Mouse (Mus musculus) CH12.LX (cell line): ENCODE data around the gene Prr23a2.

ENCODE experiments used
- BHLHE40 ChIP-seq: IDR thresholded peaks from 2 replicates; pipeline ENCODE4 v1.6.1; 2011; ENCODE audit warnings: mild to moderate bottlenecking, low read depth, low read length, improper control_type of control experiment
- CTCF ChIP-seq, 2 experiments: IDR thresholded peaks in 1 of 2; conservative IDR thresholded peaks in 1 of 2; 2 replicates each; pipeline ENCODE4 v1.5.1; 2011 to 2012; ENCODE audit warnings: low read depth in 2 of 2, low read length in 2 of 2, improper control_type of control experiment in 1 of 2, inconsistent platforms in 1 of 2, mild to moderate bottlenecking in 1 of 2, moderate library complexity in 1 of 2
- E2F4 ChIP-seq: IDR thresholded peaks from 2 replicates; pipeline ENCODE4 v1.6.1; 2011; ENCODE audit warnings: low read depth, low read length, improper control_type of control experiment; ENCODE audit not compliant: insufficient replicate concordance
- EP300 ChIP-seq: IDR thresholded peaks from 2 replicates; pipeline ENCODE4 v1.6.1; 2011; ENCODE audit warnings: low read length, improper control_type of control experiment
- JUND ChIP-seq: conservative IDR thresholded peaks from 2 replicates; pipeline ENCODE4 v1.6.1; 2011; ENCODE audit warnings: low read depth, low read length, improper control_type of control experiment
- MAZ ChIP-seq: IDR thresholded peaks from 2 replicates; pipeline ENCODE4 v1.6.1; 2012; ENCODE audit warnings: low read depth, mild to moderate bottlenecking, inconsistent platforms, low read length, improper control_type of control experiment, moderate library complexity
- MEF2A ChIP-seq: IDR thresholded peaks from 2 replicates; pipeline ENCODE4 v1.6.1; 2014; ENCODE audit warnings: low read depth, mild to moderate bottlenecking, inconsistent platforms, low read length, improper control_type of control experiment, borderline replicate concordance
- USF2 ChIP-seq: conservative IDR thresholded peaks from 2 replicates; pipeline ENCODE4 v1.6.1; 2011; ENCODE audit warnings: low read depth, low read length, improper control_type of control experiment
- ZC3H11A ChIP-seq: IDR thresholded peaks from 2 replicates; pipeline ENCODE4 v1.6.1; 2012; ENCODE audit warnings: low read depth, mild to moderate bottlenecking, inconsistent platforms, low read length, improper control_type of control experiment

DNA sequence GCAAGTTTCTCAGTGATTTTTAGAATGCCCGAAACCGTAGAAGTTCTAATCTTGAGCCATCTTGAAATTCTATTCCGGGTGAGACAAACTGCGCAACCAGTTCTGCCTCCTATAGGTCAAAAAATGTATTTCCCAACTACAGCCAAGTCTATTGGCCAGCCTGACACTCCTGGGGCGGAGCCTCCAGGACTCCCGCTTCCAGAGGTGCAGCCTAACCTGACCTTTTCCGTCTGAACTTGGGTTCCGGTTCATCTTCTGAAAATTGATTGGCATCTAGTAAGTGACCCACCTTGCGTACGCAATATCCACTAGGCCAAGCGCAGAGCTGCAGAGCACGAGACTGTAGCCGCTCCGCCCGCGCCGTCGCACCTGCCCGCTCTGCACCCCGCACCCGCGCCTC is 8.3 kb downstream of the Prr23a2 start, which contains the start of gene Prr23a3:
- TF ChIP-seq USF2 (no peak), JUND (no peak), E2F4 (no peak), ZC3H11A (no peak), CTCF (conservative IDR thresholded peaks at IDR 0.05 in 1 of 2, IDR thresholded peaks at IDR 0.05 in 1 of 2; ENCODE audit: low read depth in 2 of 2, low read length in 2 of 2) (no peak), MEF2A (no peak), EP300 (no peak), MAZ (no peak), BHLHE40 (no peak)
